In the genomic region with DNA sequence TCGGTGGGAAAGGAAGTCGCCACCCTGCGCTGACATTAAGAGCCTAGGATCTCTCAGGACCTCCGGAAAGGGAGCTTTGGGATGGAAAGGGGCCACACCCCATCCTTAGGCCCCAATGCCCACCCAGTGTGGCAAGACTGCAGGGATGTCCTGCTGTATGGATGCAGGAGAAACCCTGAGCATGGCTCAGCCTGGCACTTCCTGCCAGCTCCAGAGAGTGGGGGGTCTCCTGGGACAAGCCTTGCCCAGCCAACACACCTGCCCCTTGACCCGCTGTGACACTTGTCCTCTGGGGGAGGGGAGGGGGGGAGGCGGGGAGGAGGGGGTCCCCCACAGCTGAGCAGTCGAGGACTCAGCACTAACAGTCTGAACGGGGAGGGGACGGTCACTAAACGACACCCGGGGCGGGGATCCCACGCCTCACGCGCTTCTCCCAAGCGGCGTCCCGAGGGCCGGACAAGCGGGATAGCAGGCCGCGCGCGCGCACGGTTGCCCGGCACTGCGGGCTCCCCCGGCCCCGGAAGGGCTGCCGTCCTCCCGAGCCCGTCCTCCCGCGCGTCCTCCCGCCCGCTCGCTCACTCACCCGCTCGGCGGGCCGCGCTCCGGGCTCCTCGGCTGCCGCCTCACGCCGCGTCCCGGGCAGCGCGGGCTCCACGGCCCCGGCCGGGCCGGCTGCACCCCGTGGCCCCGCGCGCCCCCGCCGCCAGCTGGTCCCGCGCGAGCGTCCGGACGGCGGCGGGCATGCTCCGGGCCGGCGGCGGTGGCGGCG, we compare ENCODE assay signal across 8 mouse cellular contexts. TPM values are rescaled to one million over a fixed set of nuclear protein-coding genes. Genes with fewer than 3 reads are reported as not detected.
DNase-seq lines count a peak whose midpoint lies in the region; ATAC-seq and TF ChIP-seq lines count a peak whose summit lies in the region.

No protein-coding gene starts in this region.

- H3K9me3 ChIP-seq in heart, embryonic 10.5 days, result no peaks in the 10 kb centered on the region
- no peaks in the 10 kb centered on the region for H3K9me3 ChIP-seq in lung, embryonic 16.5 days (ENCODE audit: control insufficient read depth, low read length)

- H3K36me3 ChIP-seq in heart, embryonic 10.5 days, result peaks cover 33% of the 10 kb centered on the region
- H3K36me3 ChIP-seq in lung, embryonic 16.5 days (ENCODE audit: control insufficient read depth, insufficient read depth, low read length), result peaks cover 8% of the 10 kb centered on the region; the same call in 1 of the 2 replicates
- peaks cover 2% of the 10 kb centered on the region; the same call in 1 of the 2 replicates for H3K36me3 ChIP-seq in small intestine, adult 2 months (ENCODE audit: control insufficient read depth, insufficient read depth, low read length)

- no peak for TF ChIP-seq CTCF in small intestine, adult 2 months (IDR thresholded peaks at IDR 0.05; ENCODE audit: extremely low read depth, insufficient read length, insufficient replicate concordance, low read depth, low read length)

- peak overlapping the region; percentile 87 for H3K4me3 ChIP-seq in heart, embryonic 10.5 days
- H3K4me3 ChIP-seq in lung, embryonic 16.5 days (ENCODE audit: low read length), result peak overlapping the region; percentile 72
- H3K4me3 ChIP-seq in small intestine, adult 2 months (ENCODE audit: low read depth, low read length), result peak overlapping the region; percentile 66

- peak overlapping the region; percentile 85 for H3K4me2 ChIP-seq in lung, embryonic 16.5 days (ENCODE audit: low read depth, low read length)

- H3K9ac ChIP-seq in lung, embryonic 16.5 days (ENCODE audit: low read length), result peak overlapping the region; percentile 84

- peak overlapping the region; percentile 95 for H3K27ac ChIP-seq in heart, embryonic 10.5 days
- peak overlapping the region; percentile 89 for H3K27ac ChIP-seq in lung, embryonic 16.5 days (ENCODE audit: low read length)
- H3K27ac ChIP-seq in small intestine, adult 2 months (ENCODE audit: insufficient read depth, low read depth, low read length), result no peak overlapping the region

- peaks cover 40% of the 10 kb centered on the region for H3K4me1 ChIP-seq in heart, embryonic 10.5 days
- H3K4me1 ChIP-seq in lung, embryonic 16.5 days (replicated peaks; ENCODE audit: control insufficient read depth, insufficient read depth, low read length), result peaks cover 22% of the 10 kb centered on the region
- no peaks in the 10 kb centered on the region; the same call in 1 of the 2 replicates for H3K4me1 ChIP-seq in small intestine, adult 2 months (ENCODE audit: control insufficient read depth, insufficient read depth, insufficient read length, low read length)

- DNase-seq in CD4-positive, CD25-positive, alpha-beta regulatory T cell, adult 2 months (ENCODE audit: low read depth, low spot score), result peak; percentile 71
- DNase-seq in adrenal gland, adult (ENCODE audit: inconsistent age in 2 of 2, low spot score in 1 of 2), result peak; percentile 75 to 91
- DNase-seq in embryo, embryonic 9.5 days (ENCODE audit: extremely low spot score), result peak; percentile 67
- no peak for DNase-seq in heart, embryonic 10.5 days (ENCODE audit: low spot score)
- peak; percentile 44 for DNase-seq in kidney, adult 9 months
- DNase-seq in frontal cortex, postnatal 25 days (ENCODE audit: low spot score in 2 of 2), result no peak

- TF ChIP-seq POLR2A in small intestine, adult 2 months (IDR thresholded peaks at IDR 0.05; ENCODE audit: low read depth, low read length), result no peak

- no peaks in the 10 kb centered on the region for H3K27me3 ChIP-seq in heart, embryonic 10.5 days (ENCODE audit: insufficient read depth, poor library complexity, severe bottlenecking)
- no peaks in the 10 kb centered on the region for H3K27me3 ChIP-seq in lung, embryonic 16.5 days (ENCODE audit: control insufficient read depth, insufficient read depth, low read depth, low read length)
- no peaks in the 10 kb centered on the region for H3K27me3 ChIP-seq in small intestine, adult 2 months (ENCODE audit: control insufficient read depth, insufficient read depth, low read length)

- peak; percentile 72 for ATAC-seq in lung, embryonic 16.5 days (ENCODE audit: low read depth)

- 5% methylated on average over 77 of the region's 77 CpGs for WGBS in heart, embryonic 10.5 days
- whole genome bisulfite sequencing in lung, embryonic 16.5 days, result 1% methylated on average over 36 of the region's 77 CpGs
- 5% methylated on average over 74 of the region's 77 CpGs for WGBS in small intestine, adult 2 months

RNA-seq across cellular contexts. Expression of gene Pitpnm2, which starts 0.5 kb away (rescaled TPM):
- polyA plus RNA-seq in heart, embryonic 10.5 days (2016; fragmentation: Nextera tagmentation; extraction: Ambion mirVana), result 4.8 and 6.1 TPM in 2 replicates
- polyA plus RNA-seq in lung, embryonic 16.5 days (2015; fragmentation: Nextera tagmentation; extraction: Ambion mirVana), result 6.6 and 9.2 TPM in 2 replicates
- polyA plus RNA-seq in small intestine, adult 2 months (2012; rRNA removed), result 19.5 and 19.6 TPM in 2 replicates

Comparison
In these comparisons a context has a peak if more than half of its experiments do, and no peak if none do; other contexts are left out.
1. DNase-seq: peak in CD4-positive, CD25-positive, alpha-beta regulatory T cell, adult 2 months (single experiment), adrenal gland, adult (2 of 2), embryo, embryonic 9.5 days (single experiment) and kidney, adult 9 months (single experiment); none in heart, embryonic 10.5 days (single experiment) and frontal cortex, postnatal 25 days (0 of 2).
2. Peak in every context shown above with its lines, with median percentiles within 50 percentile points of each other: H3K4me3 ChIP-seq.